Mouse (Mus musculus): ENCODE measurements around the gene Mettl7b.

GRCm38 (mm10) chr10:128931441-128931840 is 29.3 kb downstream of the Mettl7b start:
- no peak for TF ChIP-seq EP300 (IDR thresholded peaks at IDR 0.05; ENCODE audit: insufficient read depth, low read depth, low read length)
- 0 out of 2 replicates have a peak, but pooled peaks have one; percentile 11 for TF ChIP-seq POLR2A (IDR thresholded peaks at IDR 0.05; ENCODE audit: insufficient read depth, low read depth, low read length)
